ENCODE assay signal across 23 mouse cellular contexts in genomic region chr6:135211169-135211568, GRCm38 (mm10). TPM values are rescaled to one million over a fixed set of nuclear protein-coding genes. Genes with fewer than 3 reads are reported as not detected.
"Had no signal": no experiment of that assay in that cellular context is flagged by ENCODE, and none has a peak within 500 bp of the region (broad histone marks: within the 10 kb centered on the region; RNA-seq: fewer than 3 reads in every experiment).

No protein-coding gene starts in this region.

- H3K4me3 ChIP-seq: limb, embryonic 10.5 days; limb, embryonic 13.5 days; midbrain, embryonic 10.5 days; midbrain, embryonic 13.5 days; myocyte; neural tube, embryonic 13.5 days had no signal

- H3K4me2 ChIP-seq: limb, embryonic 13.5 days; lung, embryonic 14.5 days; midbrain, embryonic 13.5 days; neural tube, embryonic 13.5 days had no signal

- H3K27me3 ChIP-seq: limb, embryonic 13.5 days; midbrain, embryonic 13.5 days; neural tube, embryonic 13.5 days had no signal

- H3K9ac ChIP-seq: limb, embryonic 13.5 days; lung, embryonic 14.5 days; midbrain, embryonic 13.5 days; neural tube, embryonic 13.5 days had no signal

- H3K4me1 ChIP-seq: limb, embryonic 10.5 days; limb, embryonic 13.5 days; neural tube, embryonic 13.5 days had no signal

- H3K27ac ChIP-seq: kidney, postnatal 0 days; limb, embryonic 10.5 days; limb, embryonic 13.5 days; macrophage; midbrain, embryonic 10.5 days; midbrain, embryonic 13.5 days; neural tube, embryonic 13.5 days had no signal

- ATAC-seq: intestine, postnatal 0 days; lung, postnatal 0 days; midbrain, embryonic 13.5 days; midbrain, embryonic 16.5 days had no signal

- H3K9me3 ChIP-seq: limb, embryonic 10.5 days; limb, embryonic 13.5 days; midbrain, embryonic 10.5 days; midbrain, embryonic 13.5 days; neural tube, embryonic 13.5 days had no signal

- DNase-seq: kidney, adult 2 months; kidney, postnatal 25 days; lung, embryonic 14.5 days; retina, postnatal 1 day; thymus, adult 2 months; thymus, postnatal 14 days; thymus, postnatal 4 days had no signal

RNA-seq across cellular contexts. Expression of gene Gsg1, which starts 43.0 kb away (rescaled TPM):
- total RNA-seq: layer of hippocampus, postnatal 10 days; left cerebral cortex, adult 8-10 months; left cerebral cortex, postnatal 25 days; liver, adult 2 months; neutrophil, adult 5-6 weeks had no signal
